Mouse (Mus musculus) heart, postnatal 0 days (tissue): ENCODE results near the gene Gm21954.
A peak's percentile ranks its signal among the peaks of the same experiment; 100 is the strongest.

Experiments used
- CTCF ChIP-seq: IDR thresholded peaks from 2 replicates; pipeline ENCODE4 v1.5.1; 2016; ENCODE audit warnings: antibody characterized with exemption, control low read depth, low read depth
- EP300 ChIP-seq: IDR thresholded peaks from 2 replicates; pipeline ENCODE4 v1.6.1; 2016; ENCODE audit warnings: antibody characterized with exemption, low read depth

DNA sequence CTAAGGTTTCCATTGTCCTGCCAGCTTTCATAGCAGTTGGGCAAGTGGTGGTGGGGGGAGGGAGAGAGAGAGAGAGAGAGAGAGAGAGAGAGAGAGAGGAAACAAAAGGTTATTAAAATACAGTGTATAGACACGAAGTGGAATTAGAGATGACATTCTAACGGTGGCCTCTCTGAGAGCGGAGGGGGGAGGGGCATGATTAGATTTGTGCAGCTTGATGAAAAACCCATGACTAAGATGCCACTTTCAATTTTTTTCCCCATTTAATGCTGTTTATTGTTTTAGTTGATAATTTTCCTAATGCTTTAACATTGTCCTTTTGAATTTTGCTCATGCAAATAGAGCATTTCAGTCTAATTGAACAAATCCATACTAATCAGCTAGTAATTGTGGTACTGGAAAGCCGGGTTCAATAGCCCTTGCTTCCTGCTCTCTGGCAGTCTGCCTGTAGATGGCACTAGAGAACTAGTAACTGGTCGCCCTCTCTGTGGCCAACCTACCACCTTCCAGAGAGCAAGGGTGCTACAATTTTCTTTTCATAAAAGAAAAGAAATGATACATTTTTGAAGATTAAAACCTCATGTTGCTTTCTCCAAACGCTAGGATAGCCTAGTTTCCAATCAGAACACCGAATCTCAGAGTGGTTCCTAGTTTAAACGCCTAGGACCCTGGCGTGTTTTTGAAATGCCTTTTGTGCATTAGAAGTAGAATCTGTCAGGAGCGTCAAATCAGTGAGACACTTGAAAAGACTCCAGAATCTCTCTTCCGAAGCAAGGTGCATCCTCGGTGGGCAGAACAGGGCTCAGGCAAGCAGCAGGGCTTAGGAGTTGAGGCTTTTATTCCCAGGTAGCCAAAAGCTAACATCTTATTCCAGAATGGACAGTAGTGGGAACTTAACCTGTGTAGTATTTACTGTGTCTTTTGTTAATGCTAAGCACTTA is 48.5 kb upstream of the Gm21954 start:
- TF ChIP-seq CTCF = peak; percentile 74
- TF ChIP-seq EP300 = no peak
